Mouse (Mus musculus) lung, embryonic 16.5 days (tissue): ENCODE results near the gene Dpf3. TPM values are rescaled to one million over a fixed set of nuclear protein-coding genes. Genes with fewer than 3 reads are reported as not detected.

Source experiments
- ATAC-seq: fragments of 200-750 bp; cut with Nextera tagmentation; 2 replicates; pipeline ENCODE4 v1.8.0; 2017; ENCODE audit warnings: low read depth, mild to moderate bottlenecking, moderate library complexity
- H3K27ac ChIP-seq: fragments of 300-500 bp; sonication (generic); 2 replicates; pipeline ENCODE4 v1.5.1; 2014; ENCODE audit warnings: mild to moderate bottlenecking, control low read depth, low read length
- H3K27me3 ChIP-seq: fragments of 300-500 bp; sonication (generic); 2 replicates; pipeline ENCODE4 v1.6.1; 2014; ENCODE audit warnings: low read depth, low read length, mixed read lengths; ENCODE audit not compliant: control insufficient read depth, insufficient read depth
- H3K36me3 ChIP-seq: fragments of 300-500 bp; sonication (generic); 2 replicates; pipeline ENCODE4 v1.6.1; 2014; ENCODE audit warnings: low read length; ENCODE audit not compliant: control insufficient read depth, insufficient read depth
- H3K4me1 ChIP-seq: fragments of 300-500 bp; sonication (generic); replicated peaks from 2 replicates; pipeline ENCODE4 v1.6.1; 2014; ENCODE audit warnings: low read length, mixed read lengths; ENCODE audit not compliant: control insufficient read depth, insufficient read depth
- H3K4me2 ChIP-seq: fragments of 300-500 bp; sonication (generic); 2 replicates; pipeline ENCODE4 v1.6.1; 2014; ENCODE audit warnings: low read depth, low read length, control low read depth
- H3K4me3 ChIP-seq: fragments of 300-500 bp; sonication (generic); 2 replicates; pipeline ENCODE4 v1.5.1; 2014; ENCODE audit warnings: mild to moderate bottlenecking, low read length, control low read depth
- H3K9ac ChIP-seq: fragments of 300-500 bp; sonication (generic); 2 replicates; pipeline ENCODE4 v1.6.1; 2014; ENCODE audit warnings: low read length, control low read depth
- H3K9me3 ChIP-seq: fragments of 300-500 bp; sonication (generic); 2 replicates; pipeline ENCODE4 v1.6.1; 2016; ENCODE audit warnings: low read length; ENCODE audit not compliant: control insufficient read depth
- WGBS: fragments of 180-500 bp; shearing (Covaris S2); extraction: QIAGEN DNeasy Blood & Tissue Kit; methylation state at CpG from one replicate; pipeline ENCODE4 v1.1.7; 2014; 5-methylcytosine and 5-hydroxymethylcytosine counted together
- polyA plus RNA-seq: library from polyadenylated mRNA; unstranded; fragments of >200 nt; fragmentation: Nextera tagmentation; extraction: Ambion mirVana; gene quantifications from 2 replicates; pipeline ENCODE4 v1.2.1, GENCODE M21; 2015

Gene Dpf3
- polyA plus RNA-seq, 1 experiment from 2014 or later: 3.9 TPM

DNA sequence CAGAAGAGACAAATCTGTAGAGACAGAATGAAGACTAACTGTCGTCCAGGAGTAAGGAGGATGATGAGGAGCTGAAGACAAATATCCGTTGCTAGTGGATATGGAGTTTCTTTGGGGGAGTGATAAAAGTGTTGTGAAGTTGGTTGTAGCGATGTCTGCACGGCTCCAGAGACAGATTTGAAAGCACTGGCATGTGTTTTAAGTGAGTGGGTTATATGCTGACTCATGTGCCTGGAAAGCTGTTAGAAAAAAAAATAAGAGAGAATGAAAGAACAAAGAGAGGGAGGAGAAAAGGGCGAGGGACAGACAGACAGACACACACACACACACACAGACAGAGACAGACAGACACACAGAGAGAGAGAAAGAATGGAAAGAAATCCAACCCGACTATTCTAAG, 319.2 kb downstream of the Dpf3 start:
- Histone ChIP-seq H3K9ac (no peak overlapping the region), H3K36me3 (no peaks in the 10 kb centered on the region), H3K4me2 (no peak overlapping the region), H3K4me1 (no peaks in the 10 kb centered on the region), H3K27me3 (no peaks in the 10 kb centered on the region), H3K9me3 (no peaks in the 10 kb centered on the region), H3K4me3 (no peak overlapping the region), H3K27ac (no peak overlapping the region)
- 67% methylated on average over 6 of the region's 6 CpGs for WGBS
- no peak for ATAC-seq

DNA sequence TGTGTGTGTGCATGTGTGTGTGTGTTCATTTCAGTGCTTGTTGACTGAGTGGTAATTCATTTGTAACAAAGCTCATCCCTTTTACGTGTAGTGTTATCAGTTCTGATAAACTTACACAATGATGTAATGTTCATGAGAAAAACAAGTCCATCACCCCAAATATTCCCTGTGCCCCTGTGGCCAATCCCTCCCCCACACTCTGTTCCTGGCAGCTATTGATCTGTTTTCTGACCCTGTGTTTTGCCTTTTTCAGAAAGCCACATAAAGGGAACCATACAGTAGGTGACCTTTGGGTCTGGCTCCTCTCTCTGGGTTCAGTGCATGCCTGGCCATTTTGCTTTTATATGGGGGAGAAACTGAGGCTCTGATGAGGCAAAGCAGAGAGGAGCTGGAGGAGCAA, 322.5 kb downstream of the Dpf3 start:
- Histone ChIP-seq H3K27ac (no peak overlapping the region), H3K36me3 (no peaks in the 10 kb centered on the region), H3K4me1 (no peaks in the 10 kb centered on the region), H3K9me3 (no peaks in the 10 kb centered on the region), H3K27me3 (no peaks in the 10 kb centered on the region), H3K4me3 (no peak overlapping the region), H3K9ac (no peak overlapping the region), H3K4me2 (no peak overlapping the region)
- no peak for ATAC-seq
- WGBS: 53% methylated on average over 1 of the region's 1 CpGs

Other genes with a start within 250 kb of the Dpf3 start
- gene Dcaf4, start 32.8 kb upstream of the Dpf3 start, polyA plus RNA-seq: 23.6 and 23.7 TPM in 2 replicates
- 19.5 and 20.6 TPM in 2 replicates for gene Zfyve1, start 109.5 kb upstream of the Dpf3 start, polyA plus RNA-seq
- 238 and 244 TPM in 2 replicates for gene Rbm25, start 143.5 kb upstream of the Dpf3 start, polyA plus RNA-seq
- gene Psen1, start 200.4 kb upstream of the Dpf3 start, polyA plus RNA-seq: 54.3 and 56.6 TPM in 2 replicates